Comparison of ENCODE assay signal across 8 mouse cellular contexts in genomic region chr6:99833323-99833722, GRCm38 (mm10).
A peak's percentile ranks its signal among the peaks of the same experiment; 100 is the strongest.
DNase-seq lines count a peak whose midpoint lies in the region; ATAC-seq lines count a peak whose summit lies in the region.

No protein-coding gene starts in this region.

- no peak overlapping the region for H3K4me3 ChIP-seq in hindbrain, embryonic 16.5 days (ENCODE audit: low read length)

- no peak overlapping the region for H3K4me2 ChIP-seq in hindbrain, embryonic 16.5 days (ENCODE audit: low read length)

- H3K9me3 ChIP-seq in hindbrain, embryonic 16.5 days (ENCODE audit: control insufficient read depth, low read length): no peaks in the 10 kb centered on the region

- peak; percentile 14 for DNase-seq in gastrocnemius, adult 18-20 months (ENCODE audit: low spot score)
- no peak for DNase-seq in gastrocnemius, adult 8-10 months (ENCODE audit: low spot score in 2 of 2)
- DNase-seq in spleen, postnatal 36 days (ENCODE audit: low spot score in 2 of 2): peak; percentile 5 to 22
- DNase-seq in spleen, adult 18-20 months: no peak
- DNase-seq in lung, postnatal 25 days (ENCODE audit: low spot score): peak; percentile 26
- DNase-seq in T-cell, adult 2 months (ENCODE audit: low spot score): no peak
- DNase-seq in gastrocnemius, postnatal 10 days: no peak

- no peak overlapping the region for H3K27ac ChIP-seq in hindbrain, embryonic 16.5 days (ENCODE audit: low read depth, low read length)

- no peaks in the 10 kb centered on the region for H3K27me3 ChIP-seq in hindbrain, embryonic 16.5 days (replicated peaks; ENCODE audit: control insufficient read depth, insufficient read depth, low read length)

- peak; percentile 83 for ATAC-seq in hindbrain, embryonic 16.5 days

- H3K9ac ChIP-seq in hindbrain, embryonic 16.5 days (ENCODE audit: low read depth, low read length): no peak overlapping the region

- H3K4me1 ChIP-seq in hindbrain, embryonic 16.5 days (ENCODE audit: control insufficient read depth, insufficient read depth, low read depth, low read length): peaks cover 3% of the 10 kb centered on the region; the same call in 1 of the 2 replicates

- 18% methylated on average over 3 of the region's 3 CpGs for WGBS in hindbrain, embryonic 16.5 days

- H3K36me3 ChIP-seq in hindbrain, embryonic 16.5 days (ENCODE audit: control insufficient read depth, insufficient read depth, low read length): no peaks in the 10 kb centered on the region

Comparison
In these comparisons a context has a peak if more than half of its experiments do, and no peak if none do; other contexts are left out.
1. DNase-seq: peak in gastrocnemius, adult 18-20 months (single experiment), spleen, postnatal 36 days (2 of 2) and lung, postnatal 25 days (single experiment); none in gastrocnemius, adult 8-10 months (0 of 2), spleen, adult 18-20 months (0 of 2), T-cell, adult 2 months (single experiment) and gastrocnemius, postnatal 10 days (single experiment).